Mouse (Mus musculus) cortical plate, adult 2 months (tissue): ENCODE results near the gene AA986860.

ENCODE experiments used
- CTCF ChIP-seq: fragments of 200-500 bp; IDR thresholded peaks from 2 replicates; pipeline ENCODE4 v1.5.1; 2011; ENCODE audit warnings: mild to moderate bottlenecking, control low read depth, low read length; ENCODE audit not compliant: insufficient read depth; ENCODE audit errors: extremely low read depth
- POLR2A ChIP-seq: fragments of 200-500 bp; IDR thresholded peaks from 2 replicates; pipeline ENCODE4 v1.6.1; 2011; ENCODE audit warnings: mild to moderate bottlenecking, low read length, control low read depth; ENCODE audit not compliant: insufficient read depth; ENCODE audit errors: extremely low read depth

DNA sequence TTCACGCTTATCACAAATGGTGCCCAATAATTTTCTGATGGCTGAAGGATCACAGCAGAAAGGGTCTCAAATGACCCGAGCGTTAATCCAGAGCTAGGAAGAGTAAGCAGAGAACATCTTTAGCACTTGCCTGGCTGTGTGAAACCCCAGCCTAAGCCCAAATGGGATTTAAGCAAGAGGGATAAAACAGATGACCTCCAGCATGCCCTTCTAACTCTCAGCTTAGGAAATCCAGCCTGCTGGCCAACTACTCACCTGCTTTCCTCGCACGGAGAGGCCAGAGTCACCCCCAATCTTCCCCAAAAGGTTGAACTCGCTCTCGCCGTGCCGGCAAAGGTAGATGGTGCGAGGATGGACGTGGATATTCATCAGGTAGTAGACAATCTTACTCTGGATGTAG is 29.8 kb upstream of the AA986860 start:
- TF ChIP-seq POLR2A, result no peak
- TF ChIP-seq CTCF, result no peak
